Mouse (Mus musculus) megakaryocyte, embryonic 14.5 days (primary cell): ENCODE measurements around the gene Aldh1a3. TPM values are rescaled to one million over a fixed set of nuclear protein-coding genes. Genes with fewer than 3 reads are reported as not detected.

Experiments
- H3K27me3 ChIP-seq: replicated peaks from 2 replicates; pipeline ENCODE3; 2012; ENCODE audit warnings: inconsistent platforms
- H3K36me3 ChIP-seq: replicated peaks from 2 replicates; pipeline ENCODE3; 2012; ENCODE audit warnings: low read length, inconsistent platforms, mixed read lengths
- H3K4me1 ChIP-seq: 2 replicates; pipeline ENCODE4 v1.6.1; 2012; ENCODE audit warnings: inconsistent platforms
- H3K4me3 ChIP-seq: replicated peaks from 2 replicates; pipeline ENCODE3; 2012; ENCODE audit warnings: moderate library complexity, mild to moderate bottlenecking, inconsistent platforms
- H3K9me3 ChIP-seq: 2 replicates; pipeline ENCODE4 v1.6.1; 2012; ENCODE audit warnings: inconsistent platforms
- FLI1 ChIP-seq: IDR thresholded peaks from 2 replicates; pipeline ENCODE4 v1.6.1; 2012; ENCODE audit warnings: low read length, inconsistent platforms, mixed read lengths
- GATA1 ChIP-seq: IDR thresholded peaks from 3 replicates; pipeline ENCODE4 v1.6.1; 2012; ENCODE audit warnings: mixed read lengths, low read length, inconsistent platforms, borderline replicate concordance
- polyA plus RNA-seq: library from polyadenylated mRNA; stranded (reverse); fragments of >175 nt; gene quantifications from 2 replicates; pipeline ENCODE4 v1.2.3, GENCODE M21; 2012; ENCODE audit warnings: low replicate concordance; ENCODE audit not compliant: insufficient read depth

Gene Aldh1a3
- polyA plus RNA-seq, 1 experiment: not detected

DNA sequence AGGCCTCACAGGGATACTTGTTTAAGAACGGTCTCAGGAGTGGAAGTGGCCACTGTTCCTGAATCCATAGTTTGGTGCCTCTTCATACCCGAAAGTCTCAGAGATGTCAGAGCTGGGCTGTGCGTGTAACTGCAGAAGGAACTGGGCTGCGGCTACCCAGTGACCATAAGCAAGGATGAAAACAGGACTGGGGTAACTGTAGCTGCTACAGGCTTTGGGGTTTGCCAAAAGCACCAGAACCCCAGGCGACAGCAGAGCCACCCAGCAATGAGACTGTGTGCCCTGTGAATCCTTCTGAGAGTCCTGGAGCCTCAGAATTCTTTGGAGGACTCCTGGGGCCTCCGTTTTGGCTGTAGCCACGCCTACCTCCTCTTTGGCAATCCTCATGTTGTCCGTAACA is 25.7 kb downstream of the Aldh1a3 start:
- Histone ChIP-seq H3K4me1 (peaks cover 43% of the 10 kb centered on the region), H3K9me3 (no peaks in the 10 kb centered on the region), H3K36me3 (no peaks in the 10 kb centered on the region), H3K27me3 (peaks cover 48% of the 10 kb centered on the region), H3K4me3 (no peak overlapping the region)
- TF ChIP-seq GATA1: no peak

DNA sequence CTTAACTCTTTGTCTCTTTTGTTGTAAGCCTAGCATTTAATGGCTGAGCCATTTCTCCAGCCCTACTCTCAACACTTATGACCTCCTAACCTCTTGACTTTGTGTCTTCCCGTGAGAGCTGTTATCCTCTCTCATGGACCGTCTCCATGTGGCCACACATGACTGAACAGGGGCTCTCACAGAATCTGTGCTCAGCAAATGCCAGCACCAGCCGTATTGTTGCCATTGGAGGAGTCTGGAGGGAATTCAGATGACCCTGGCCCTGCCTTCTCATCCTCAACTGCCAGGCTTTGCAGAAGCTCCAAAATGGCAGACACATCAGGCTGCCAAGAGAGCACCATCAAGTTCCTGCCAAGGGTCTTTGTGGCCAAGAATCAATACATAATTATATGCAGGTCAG is 30.0 kb downstream of the Aldh1a3 start:
- Histone ChIP-seq H3K27me3 (peaks cover 40% of the 10 kb centered on the region), H3K36me3 (no peaks in the 10 kb centered on the region), H3K4me3 (no peak overlapping the region), H3K9me3 (peaks cover 5% of the 10 kb centered on the region; the same call in 1 of the 2 replicates), H3K4me1 (peaks cover 17% of the 10 kb centered on the region)
- TF ChIP-seq GATA1: no peak

DNA sequence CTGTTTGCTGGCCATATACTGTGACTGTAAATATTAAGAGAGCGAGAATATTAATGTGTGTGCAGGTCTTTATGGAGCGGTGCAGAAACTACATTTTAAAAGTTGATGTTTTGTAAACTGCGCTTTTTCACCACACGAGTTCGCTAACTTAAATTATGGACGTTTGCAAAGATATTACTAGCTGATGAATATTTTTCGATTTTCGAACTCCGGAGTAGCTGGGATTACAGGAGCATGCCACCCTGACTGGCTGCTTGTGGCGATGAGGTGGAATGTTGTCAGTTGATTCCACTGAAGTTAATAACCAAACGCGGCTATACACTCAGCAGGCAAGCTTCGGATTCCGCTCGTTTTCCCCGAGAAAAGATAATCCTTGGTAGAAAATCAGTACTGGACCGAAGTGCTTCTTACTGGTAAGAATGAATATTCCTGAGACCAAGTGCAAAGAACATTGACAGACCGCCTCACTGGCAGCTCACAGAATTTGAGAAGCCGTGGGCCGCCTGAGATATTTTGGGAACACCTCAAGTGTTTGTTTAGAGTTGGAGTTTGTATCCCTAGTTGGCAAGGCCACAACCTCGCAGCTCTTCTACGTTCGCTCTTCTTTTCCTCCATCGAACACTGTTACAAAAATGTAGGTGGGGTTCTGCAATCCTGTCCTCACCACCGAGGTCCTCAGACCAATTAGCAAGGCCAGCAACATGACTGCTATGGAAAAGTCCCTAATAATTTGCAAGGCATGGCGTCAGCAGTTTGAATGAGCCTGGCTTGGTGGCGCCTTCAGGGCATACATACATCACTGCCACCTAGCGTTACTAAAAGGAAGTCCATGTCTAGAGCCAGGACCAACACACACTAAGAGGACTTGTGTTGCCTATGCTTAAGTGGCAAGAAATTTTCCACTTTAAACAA is 38.4 kb downstream of the Aldh1a3 start:
- H3K4me3 ChIP-seq: peak overlapping the region; percentile 97
- TF ChIP-seq FLI1 (no peak), GATA1 (no peak)
- peaks cover 12% of the 10 kb centered on the region for H3K36me3 ChIP-seq
- H3K4me1 ChIP-seq: peaks cover 60% of the 10 kb centered on the region
- peaks cover 4% of the 10 kb centered on the region for H3K27me3 ChIP-seq
- H3K9me3 ChIP-seq: no peaks in the 10 kb centered on the region

DNA sequence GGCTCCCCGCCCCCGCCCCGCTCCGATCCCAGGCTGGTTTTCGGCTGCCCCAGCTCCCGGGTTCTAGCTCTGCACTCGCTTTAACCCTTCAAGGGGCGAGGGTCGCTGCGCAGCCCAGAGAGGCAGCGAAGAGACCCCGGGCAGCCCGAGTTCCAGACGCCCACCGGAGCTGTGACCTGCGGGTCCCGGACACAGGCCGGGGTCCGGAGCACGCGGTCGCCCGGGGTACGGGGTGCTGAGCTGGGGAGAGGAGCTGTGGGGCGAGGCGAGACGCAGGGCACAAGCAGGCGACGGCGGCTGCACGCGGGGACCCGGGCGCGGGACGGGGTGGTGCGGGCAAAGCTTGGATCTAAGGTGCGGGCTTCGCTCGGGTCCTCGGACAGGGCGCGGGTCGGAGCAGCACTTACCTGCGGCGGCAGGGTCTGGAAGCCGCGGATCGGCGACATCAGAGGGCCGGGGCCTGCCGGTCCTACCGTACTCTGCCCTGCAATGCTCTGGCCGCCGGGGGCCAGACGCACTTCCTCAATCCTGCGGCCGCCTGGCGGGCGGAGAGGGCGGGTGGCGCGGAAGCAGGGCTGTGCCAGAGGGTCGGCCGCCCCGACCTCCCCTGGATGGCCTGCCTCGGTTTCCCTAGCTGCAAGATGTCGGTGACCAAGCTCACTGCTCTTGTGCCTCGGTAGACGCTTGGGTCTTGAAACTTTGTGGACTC is 39.4 kb downstream of the Aldh1a3 start, which contains the start of gene Lrrk1:
Lrrk1 (minus strand) TSS at position 538 of the 709 bp plus-strand sequence.
- peaks cover 66% of the 10 kb centered on the region for H3K4me1 ChIP-seq
- TF ChIP-seq FLI1 (no peak), GATA1 (no peak)
- H3K9me3 ChIP-seq: no peaks in the 10 kb centered on the region
- peak within 1 kb of the TSS; percentile 97 for H3K4me3 ChIP-seq
- H3K36me3 ChIP-seq: peaks cover 19% of the 10 kb centered on the region
- H3K27me3 ChIP-seq: peaks cover 4% of the 10 kb centered on the region

DNA sequence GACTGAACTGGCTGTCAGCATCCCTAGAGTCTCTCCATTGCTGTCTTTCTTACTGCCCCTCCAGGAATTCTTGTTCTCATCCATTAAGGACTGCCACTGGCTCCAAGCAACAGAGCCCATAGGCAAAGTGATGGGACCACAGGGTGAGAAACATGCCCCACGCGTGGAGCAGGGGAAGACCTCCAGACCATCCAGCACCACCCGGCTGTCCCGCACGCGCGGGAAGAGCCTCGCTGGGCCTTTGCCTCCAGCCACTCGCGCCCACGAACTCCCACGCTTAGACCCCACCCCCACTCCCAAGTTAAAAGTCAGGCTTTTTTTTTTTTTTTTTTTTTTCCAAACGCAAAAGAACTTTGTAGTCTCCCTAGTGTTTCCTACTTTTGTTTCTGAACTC is 39.9 kb downstream of the Aldh1a3 start:
- Histone ChIP-seq H3K9me3 (no peaks in the 10 kb centered on the region), H3K36me3 (peaks cover 20% of the 10 kb centered on the region), H3K4me3 (peak overlapping the region; percentile 97), H3K27me3 (peaks cover under 1% of the 10 kb centered on the region), H3K4me1 (peaks cover 66% of the 10 kb centered on the region)
- TF ChIP-seq FLI1: no peak
- no peak for TF ChIP-seq GATA1

DNA sequence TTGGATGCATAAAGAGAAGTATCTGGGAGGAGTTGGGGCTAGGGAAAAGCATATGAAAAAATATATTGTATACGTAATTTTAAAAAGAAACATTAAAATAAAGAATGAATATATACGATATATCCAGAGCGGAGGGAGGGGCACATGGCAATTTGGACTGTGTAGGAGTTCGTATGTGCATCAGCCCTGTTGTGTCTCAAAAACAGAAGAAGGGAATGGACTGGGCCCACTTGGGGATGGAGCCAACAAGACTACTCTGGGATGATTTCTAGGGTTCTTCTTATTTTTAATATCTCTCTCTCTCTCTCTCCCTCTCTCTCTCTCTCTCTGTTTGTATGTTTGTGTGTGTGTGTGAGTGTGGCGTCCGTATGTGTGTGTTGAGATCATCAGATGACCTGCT is 40.9 kb downstream of the Aldh1a3 start:
- Histone ChIP-seq H3K9me3 (no peaks in the 10 kb centered on the region), H3K27me3 (no peaks in the 10 kb centered on the region), H3K4me3 (peak overlapping the region; percentile 97), H3K36me3 (peaks cover 29% of the 10 kb centered on the region), H3K4me1 (peaks cover 69% of the 10 kb centered on the region)
- no peak for TF ChIP-seq GATA1
- no peak for TF ChIP-seq FLI1

DNA sequence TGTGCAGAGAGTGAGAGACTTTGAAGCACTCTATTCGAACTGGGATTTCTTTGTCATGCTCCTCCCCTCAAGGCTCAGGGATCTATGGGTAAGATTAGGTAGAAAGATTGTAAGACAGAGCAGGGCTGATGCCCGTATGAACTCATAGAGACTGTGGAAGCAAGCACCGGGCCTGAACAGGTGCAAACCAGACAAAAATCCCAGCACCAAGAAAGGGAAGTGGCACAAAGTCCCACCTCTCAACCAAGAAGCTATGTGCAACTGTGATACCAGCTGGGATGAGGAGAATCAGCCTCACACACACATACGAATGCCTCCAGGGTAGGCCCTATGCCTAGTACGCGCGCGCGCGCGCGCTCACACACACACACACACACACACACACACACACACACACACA is 41.5 kb downstream of the Aldh1a3 start:
- Histone ChIP-seq H3K36me3 (peaks cover 34% of the 10 kb centered on the region), H3K4me3 (peak overlapping the region; percentile 79), H3K9me3 (no peaks in the 10 kb centered on the region), H3K27me3 (no peaks in the 10 kb centered on the region), H3K4me1 (peaks cover 71% of the 10 kb centered on the region)
- TF ChIP-seq FLI1: no peak

DNA sequence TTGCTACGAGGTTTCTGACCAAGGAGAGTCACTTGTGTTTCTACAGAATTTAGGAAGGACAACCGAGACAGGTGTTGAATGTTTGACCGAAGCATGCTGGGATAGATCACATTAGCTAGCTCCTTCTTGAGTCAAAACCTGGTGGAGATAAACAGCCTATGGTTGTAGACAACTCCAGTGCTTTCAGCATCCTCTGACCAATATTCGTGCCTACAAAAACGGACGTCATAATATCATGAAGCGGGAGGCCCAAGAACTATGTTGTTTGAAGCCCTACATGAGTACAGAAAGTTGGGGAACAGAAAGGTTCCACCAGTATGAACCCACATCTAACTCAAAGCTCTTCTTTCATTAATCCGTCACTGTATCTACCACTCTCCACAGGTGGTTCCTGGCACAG is 42.4 kb downstream of the Aldh1a3 start:
- Histone ChIP-seq H3K9me3 (no peaks in the 10 kb centered on the region), H3K4me1 (peaks cover 71% of the 10 kb centered on the region), H3K36me3 (peaks cover 43% of the 10 kb centered on the region), H3K4me3 (peak overlapping the region; percentile 77), H3K27me3 (no peaks in the 10 kb centered on the region)
- TF ChIP-seq GATA1 (no peak), FLI1 (no peak)

DNA sequence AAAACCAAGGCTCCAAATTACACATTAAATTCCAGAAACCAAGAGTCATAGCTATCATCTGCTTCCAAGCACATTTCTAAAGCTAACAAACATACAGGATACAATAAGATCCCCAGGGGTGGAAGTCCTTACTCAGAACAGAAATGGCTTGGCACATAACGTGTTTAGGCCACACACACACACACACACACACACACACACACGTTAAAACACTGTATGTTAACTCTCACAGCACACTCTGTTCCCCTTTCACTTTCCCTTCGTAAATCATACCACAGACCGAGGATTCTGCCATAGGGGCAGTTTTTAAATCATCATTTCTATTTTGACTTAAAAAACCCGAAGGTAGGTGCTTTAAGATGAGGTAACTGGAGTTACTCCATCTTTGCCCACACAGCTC is 43.1 kb downstream of the Aldh1a3 start:
- Histone ChIP-seq H3K27me3 (no peaks in the 10 kb centered on the region), H3K36me3 (peaks cover 47% of the 10 kb centered on the region), H3K4me3 (peak overlapping the region; percentile 54), H3K4me1 (peaks cover 72% of the 10 kb centered on the region), H3K9me3 (no peaks in the 10 kb centered on the region)
- TF ChIP-seq GATA1: no peak
- TF ChIP-seq FLI1: no peak

DNA sequence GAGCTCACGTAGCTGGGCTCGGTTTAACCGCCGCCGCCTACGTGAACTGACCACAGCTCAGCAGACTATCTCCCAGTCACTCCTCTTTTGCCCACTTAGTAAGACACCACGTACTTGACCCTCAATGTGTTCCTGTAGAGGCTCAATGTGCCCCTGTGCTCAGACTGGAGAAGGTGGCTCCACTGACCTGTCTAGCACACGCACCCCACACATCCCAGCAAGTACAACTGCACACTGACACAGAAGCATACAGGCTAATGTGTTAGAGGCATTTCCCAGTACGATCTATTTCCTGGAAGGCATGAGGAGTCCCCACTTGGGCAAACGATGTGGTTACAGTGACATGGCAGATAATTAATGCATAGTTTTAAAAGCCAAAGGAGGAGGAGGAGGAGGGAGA is 50.8 kb downstream of the Aldh1a3 start:
- H3K4me1 ChIP-seq: peaks cover 74% of the 10 kb centered on the region
- no peak for TF ChIP-seq GATA1
- TF ChIP-seq FLI1: no peak
- no peaks in the 10 kb centered on the region for H3K27me3 ChIP-seq
- no peaks in the 10 kb centered on the region for H3K9me3 ChIP-seq
- H3K4me3 ChIP-seq: peak overlapping the region; percentile 90
- peaks cover 74% of the 10 kb centered on the region for H3K36me3 ChIP-seq
